Mouse (Mus musculus) intestine, postnatal 0 days (tissue): Measurements from ENCODE around the gene Cstf2. TPM values are rescaled to one million over a fixed set of nuclear protein-coding genes. Genes with fewer than 3 reads are reported as not detected.
A peak's percentile ranks its signal among the peaks of the same experiment; 100 is the strongest.

Experiments used
- ATAC-seq: fragments of 200-750 bp; cut with Nextera tagmentation; 2 replicates; pipeline ENCODE4 v1.8.0; 2017; ENCODE audit warnings: mild to moderate bottlenecking, moderate TSS enrichment, moderate library complexity
- H3K27ac ChIP-seq: fragments of 300-500 bp; sonication (generic); 2 replicates; pipeline ENCODE4 v1.5.1; 2014; ENCODE audit warnings: mild to moderate bottlenecking, low read depth, low read length, moderate library complexity
- H3K27me3 ChIP-seq: fragments of 300-500 bp; sonication (generic); replicated peaks from 2 replicates; pipeline ENCODE4 v1.6.1; 2014; ENCODE audit warnings: low read length, mixed read lengths; ENCODE audit not compliant: control insufficient read depth, insufficient read depth
- H3K36me3 ChIP-seq: fragments of 300-500 bp; sonication (generic); 2 replicates; pipeline ENCODE4 v1.6.1; 2014; ENCODE audit warnings: mild to moderate bottlenecking, moderate library complexity; ENCODE audit not compliant: control insufficient read depth, insufficient read depth
- H3K4me1 ChIP-seq: fragments of 300-500 bp; sonication (generic); replicated peaks from 2 replicates; pipeline ENCODE4 v1.6.1; 2014; ENCODE audit warnings: antibody characterized with exemption, low read length, mixed read lengths; ENCODE audit not compliant: control insufficient read depth, insufficient read depth
- H3K4me2 ChIP-seq: fragments of 300-500 bp; sonication (generic); replicated peaks from 2 replicates; pipeline ENCODE4 v1.6.1; 2014; ENCODE audit warnings: low read depth, mild to moderate bottlenecking, moderate library complexity
- H3K4me3 ChIP-seq: fragments of 300-500 bp; sonication (generic); 2 replicates; pipeline ENCODE4 v1.5.1; 2014; ENCODE audit warnings: low read depth, low read length
- H3K9ac ChIP-seq: fragments of 300-500 bp; sonication (generic); 2 replicates; pipeline ENCODE4 v1.6.1; 2014; ENCODE audit warnings: mild to moderate bottlenecking, low read depth, low read length
- H3K9me3 ChIP-seq: fragments of 300-500 bp; sonication (generic); 2 replicates; pipeline ENCODE4 v1.6.1; 2016; ENCODE audit warnings: mixed run types; ENCODE audit not compliant: control insufficient read depth
- CTCF ChIP-seq: sonication (generic); IDR thresholded peaks from 2 replicates; pipeline ENCODE4 v1.5.1; 2016; ENCODE audit warnings: low read depth, mild to moderate bottlenecking, control low read depth, antibody characterized with exemption, moderate library complexity
- WGBS: fragments of 180-500 bp; shearing (Covaris S2); extraction: QIAGEN DNeasy Blood & Tissue Kit; methylation state at CpG from one replicate; pipeline ENCODE4 v1.1.7; 2014; 5-methylcytosine and 5-hydroxymethylcytosine counted together
- polyA plus RNA-seq: library from polyadenylated mRNA; unstranded; fragments of >200 nt; fragmentation: Nextera tagmentation; extraction: Ambion mirVana; gene quantifications from 2 replicates; pipeline ENCODE4 v1.2.1, GENCODE M21; 2015

The Cstf2 gene
- polyA plus RNA-seq, 1 experiment from 2014 or later = 11.6 TPM

DNA sequence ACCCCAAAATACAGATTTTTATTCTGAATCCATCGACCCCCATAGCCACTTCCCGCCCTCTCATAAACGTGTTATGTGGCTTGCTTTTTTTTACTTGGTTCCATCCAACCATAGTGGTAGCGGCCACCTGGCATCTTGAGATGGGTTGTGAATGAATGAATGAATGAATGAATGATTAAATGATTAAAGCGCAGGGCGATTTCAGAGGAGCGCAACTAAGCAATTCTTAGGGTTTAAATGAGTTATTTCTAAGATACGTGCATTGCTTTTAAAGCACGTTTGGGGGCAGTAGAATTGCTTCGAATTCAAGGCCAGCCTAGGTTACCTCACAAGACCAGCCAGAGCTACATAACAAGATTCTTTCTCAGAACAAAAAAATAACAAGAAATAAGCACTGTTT lies 777 bp downstream of the Cstf2 start:
- no peak for ATAC-seq
- Histone ChIP-seq H3K9ac (peak overlapping the region; percentile 70; the same call in 1 of the 2 replicates), H3K27ac (peak overlapping the region; percentile 81; the same call in 1 of the 2 replicates), H3K27me3 (no peaks in the 10 kb centered on the region), H3K4me3 (peak overlapping the region; percentile 60), H3K4me1 (no peaks in the 10 kb centered on the region), H3K36me3 (peaks cover 3% of the 10 kb centered on the region; the same call in 1 of the 2 replicates), H3K9me3 (no peaks in the 10 kb centered on the region), H3K4me2 (peak overlapping the region; percentile 60)
- 22% methylated on average over 10 of the region's 10 CpGs for WGBS
- TF ChIP-seq CTCF = peak; percentile 19; the same call in 1 of the 2 replicates

DNA sequence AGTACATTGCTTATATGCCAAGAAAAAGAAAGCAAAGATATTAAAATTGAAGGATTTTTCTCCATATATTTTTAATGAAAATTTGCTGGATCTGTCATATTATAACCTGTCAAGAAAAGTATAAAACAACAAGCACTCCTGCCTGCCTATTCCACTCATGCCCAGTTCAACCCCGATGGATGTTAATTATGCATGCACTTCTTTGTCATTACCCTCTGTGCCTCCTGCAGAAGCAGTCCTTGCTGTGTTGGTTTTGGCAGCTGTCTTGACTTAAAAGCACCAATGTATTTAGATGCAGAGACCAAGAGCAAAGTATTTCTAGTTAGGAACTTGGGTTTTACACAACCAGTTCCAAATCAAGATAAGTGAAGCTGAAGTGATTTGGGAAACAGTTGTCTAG lies 26.5 kb downstream of the Cstf2 start:
- Histone ChIP-seq H3K27ac (no peak overlapping the region), H3K4me3 (no peak overlapping the region), H3K36me3 (peaks cover 10% of the 10 kb centered on the region; the same call in 1 of the 2 replicates), H3K27me3 (no peaks in the 10 kb centered on the region), H3K9me3 (no peaks in the 10 kb centered on the region), H3K9ac (no peak overlapping the region), H3K4me2 (no peak overlapping the region), H3K4me1 (no peaks in the 10 kb centered on the region)
- no peak for ATAC-seq
- TF ChIP-seq CTCF = no peak
- 81% methylated on average over 1 of the region's 1 CpGs for WGBS

- Histone ChIP-seq H3K27ac (no peak overlapping the region), H3K9me3 (no peaks in the 10 kb centered on the region), H3K36me3 (no peaks in the 10 kb centered on the region), H3K4me1 (no peaks in the 10 kb centered on the region), H3K4me3 (no peak overlapping the region), H3K4me2 (no peak overlapping the region), H3K9ac (no peak overlapping the region), H3K27me3 (no peaks in the 10 kb centered on the region)
- no peak for TF ChIP-seq CTCF
- ATAC-seq = no peak
- 70% methylated on average over 2 of the region's 2 CpGs for WGBS
These were observed 43.7 kb downstream of the Cstf2 start for GRCm38 (mm10) chrX:134102641-134103040.

- no peak for ATAC-seq
- Histone ChIP-seq H3K4me2 (no peak overlapping the region), H3K4me1 (no peaks in the 10 kb centered on the region), H3K9me3 (no peaks in the 10 kb centered on the region), H3K27ac (no peak overlapping the region), H3K36me3 (no peaks in the 10 kb centered on the region), H3K9ac (no peak overlapping the region), H3K27me3 (no peaks in the 10 kb centered on the region), H3K4me3 (no peak overlapping the region)
- TF ChIP-seq CTCF = no peak
- 53% methylated on average over 3 of the region's 3 CpGs for WGBS
These were observed 52.8 kb downstream of the Cstf2 start for GRCm38 (mm10) chrX:134111767-134112166.

- Histone ChIP-seq H3K27ac (no peak overlapping the region), H3K4me1 (no peaks in the 10 kb centered on the region), H3K4me3 (no peak overlapping the region), H3K27me3 (no peaks in the 10 kb centered on the region), H3K4me2 (no peak overlapping the region), H3K9ac (no peak overlapping the region), H3K9me3 (no peaks in the 10 kb centered on the region), H3K36me3 (no peaks in the 10 kb centered on the region)
- no peak for ATAC-seq
- WGBS = 48% methylated on average over 3 of the region's 3 CpGs
- no peak for TF ChIP-seq CTCF
These were observed 57.4 kb downstream of the Cstf2 start for GRCm38 (mm10) chrX:134116417-134116816.

- H3K27ac ChIP-seq = no peak overlapping the region
These were observed 69.6 kb downstream of the Cstf2 start for GRCm38 (mm10) chrX:134128549-134128948.

GRCm38 (mm10) chrX:134132295-134132694 lies 73.3 kb downstream of the Cstf2 start:
- no peak for ATAC-seq
- H3K4me1 ChIP-seq = no peaks in the 10 kb centered on the region
- H3K4me3 ChIP-seq = no peak overlapping the region
- H3K27me3 ChIP-seq = no peaks in the 10 kb centered on the region
- no peaks in the 10 kb centered on the region for H3K36me3 ChIP-seq
- TF ChIP-seq CTCF = peak; percentile 70
- H3K27ac ChIP-seq = no peak overlapping the region
- no peak overlapping the region for H3K9ac ChIP-seq
- H3K9me3 ChIP-seq = no peaks in the 10 kb centered on the region
- H3K4me2 ChIP-seq = no peak overlapping the region
- 28% methylated on average over 5 of the region's 5 CpGs for WGBS

More at GRCm38 (mm10) chrX:134128549-134128948, 69.6 kb downstream of the Cstf2 start:
- H3K9ac ChIP-seq = no peak overlapping the region
- no peaks in the 10 kb centered on the region for H3K9me3 ChIP-seq
- no peak for TF ChIP-seq CTCF
- no peaks in the 10 kb centered on the region for H3K36me3 ChIP-seq
- no peak overlapping the region for H3K4me3 ChIP-seq
- no peaks in the 10 kb centered on the region for H3K27me3 ChIP-seq
- no peak for ATAC-seq
- WGBS = 70% methylated on average over 3 of the region's 3 CpGs
- no peaks in the 10 kb centered on the region for H3K4me1 ChIP-seq
- no peak overlapping the region for H3K4me2 ChIP-seq
